Comparison of ENCODE assay signal across 11 mouse cellular contexts in genomic region chr4:98258336-98258735, GRCm38 (mm10).
"Had no signal": no experiment of that assay in that cellular context is flagged by ENCODE, and none has a peak within 500 bp of the region (broad histone marks: within the 10 kb centered on the region; RNA-seq: fewer than 3 reads in every experiment).

No protein-coding gene starts in this region.

- H3K36me3 ChIP-seq: limb, embryonic 10.5 days; liver, embryonic 15.5 days; lung, embryonic 15.5 days; neural tube, embryonic 12.5 days had no signal

- H3K27ac ChIP-seq: left cerebral cortex, adult 2 months; limb, embryonic 10.5 days; liver, embryonic 15.5 days; lung, embryonic 15.5 days; neural tube, embryonic 12.5 days; stomach, postnatal 0 days had no signal

- H3K9ac ChIP-seq: liver, embryonic 15.5 days; lung, embryonic 15.5 days; neural tube, embryonic 12.5 days had no signal

- H3K27me3 ChIP-seq: liver, embryonic 15.5 days; lung, embryonic 15.5 days; neural tube, embryonic 12.5 days had no signal

- H3K4me2 ChIP-seq: liver, embryonic 11.5 days; liver, embryonic 15.5 days; lung, embryonic 15.5 days; neural tube, embryonic 12.5 days had no signal

- DNase-seq: kidney, adult 18-20 months; midbrain, embryonic 14.5 days; thymus, adult 2 months; thymus, postnatal 25 days had no signal

- H3K9me3 ChIP-seq: limb, embryonic 10.5 days; liver, embryonic 15.5 days; lung, embryonic 15.5 days; neural tube, embryonic 12.5 days had no signal

- H3K4me1 ChIP-seq: limb, embryonic 10.5 days; liver, embryonic 15.5 days; lung, embryonic 15.5 days; neural tube, embryonic 12.5 days had no signal

- H3K4me3 ChIP-seq: left cerebral cortex, adult 2 months; limb, embryonic 10.5 days; liver, embryonic 15.5 days; lung, embryonic 15.5 days; neural tube, embryonic 12.5 days had no signal
